Mouse (Mus musculus) hindbrain, postnatal 0 days (tissue): ENCODE results near the gene Akr7a5. TPM values are rescaled to one million over a fixed set of nuclear protein-coding genes. Genes with fewer than 3 reads are reported as not detected.
A peak's percentile ranks its signal among the peaks of the same experiment; 100 is the strongest.

ENCODE experiments used
- ATAC-seq: fragments of 200-750 bp; cut with Nextera tagmentation; 2 replicates; pipeline ENCODE4 v1.8.0; 2017; ENCODE audit warnings: mild to moderate bottlenecking, moderate TSS enrichment, moderate library complexity
- DNase-seq: peaks from one replicate; pipeline ENCODE4 v3.0.0-alpha.2; 2015; ENCODE audit warnings: low spot score
- H3K27ac ChIP-seq: fragments of 300-500 bp; sonication (generic); 2 replicates; pipeline ENCODE4 v1.5.1; 2014; ENCODE audit warnings: mild to moderate bottlenecking
- H3K27me3 ChIP-seq: fragments of 300-500 bp; sonication (generic); 2 replicates; pipeline ENCODE4 v1.6.1; 2014; ENCODE audit warnings: low read length, mixed read lengths; ENCODE audit not compliant: insufficient read depth
- H3K36me3 ChIP-seq: fragments of 300-500 bp; sonication (generic); 2 replicates; pipeline ENCODE4 v1.6.1; 2014; ENCODE audit warnings: low read length, mixed read lengths; ENCODE audit not compliant: insufficient read depth
- H3K4me1 ChIP-seq: fragments of 300-500 bp; sonication (generic); 2 replicates; pipeline ENCODE4 v1.6.1; 2014; ENCODE audit warnings: antibody characterized with exemption, low read length, mixed read lengths; ENCODE audit not compliant: insufficient read depth
- H3K4me2 ChIP-seq: fragments of 300-500 bp; sonication (generic); 2 replicates; pipeline ENCODE4 v1.6.1; 2014; ENCODE audit warnings: low read depth, mild to moderate bottlenecking, low read length, moderate library complexity, mixed read lengths
- H3K4me3 ChIP-seq: fragments of 300-500 bp; sonication (generic); 2 replicates; pipeline ENCODE4 v1.5.1; 2014; ENCODE audit warnings: low read length
- H3K9ac ChIP-seq: fragments of 300-500 bp; sonication (generic); replicated peaks from 2 replicates; pipeline ENCODE4 v1.6.1; 2014; ENCODE audit warnings: mild to moderate bottlenecking, low read length, moderate library complexity, mixed read lengths
- H3K9me3 ChIP-seq: fragments of 300-500 bp; sonication (generic); 2 replicates; pipeline ENCODE4 v1.6.1; 2016; ENCODE audit warnings: low read length, mixed read lengths
- CTCF ChIP-seq: IDR thresholded peaks from 2 replicates; pipeline ENCODE4 v1.5.1; 2016; ENCODE audit warnings: antibody characterized with exemption, control low read depth, low read depth
- WGBS: fragments of 180-500 bp; shearing (Covaris S2); extraction: QIAGEN DNeasy Blood & Tissue Kit; methylation state at CpG from one replicate; pipeline ENCODE4 v1.1.7; 2014; 5-methylcytosine and 5-hydroxymethylcytosine counted together
- polyA plus RNA-seq: library from polyadenylated mRNA; unstranded; fragments of >200 nt; fragmentation: Nextera tagmentation; extraction: Ambion mirVana; gene quantifications from 2 replicates; pipeline ENCODE4 v1.2.1, GENCODE M21; 2015
- total RNA-seq: library from RNA; depleted of rRNA; stranded (reverse); fragments of >200 nt; gene quantifications from 2 replicates; pipeline ENCODE4 v1.2.3, GENCODE M21; 2014

Gene Akr7a5
- total and polyA plus RNA-seq, 2 experiments from 2014 or later, result 58.5 to 67.6 TPM

DNA sequence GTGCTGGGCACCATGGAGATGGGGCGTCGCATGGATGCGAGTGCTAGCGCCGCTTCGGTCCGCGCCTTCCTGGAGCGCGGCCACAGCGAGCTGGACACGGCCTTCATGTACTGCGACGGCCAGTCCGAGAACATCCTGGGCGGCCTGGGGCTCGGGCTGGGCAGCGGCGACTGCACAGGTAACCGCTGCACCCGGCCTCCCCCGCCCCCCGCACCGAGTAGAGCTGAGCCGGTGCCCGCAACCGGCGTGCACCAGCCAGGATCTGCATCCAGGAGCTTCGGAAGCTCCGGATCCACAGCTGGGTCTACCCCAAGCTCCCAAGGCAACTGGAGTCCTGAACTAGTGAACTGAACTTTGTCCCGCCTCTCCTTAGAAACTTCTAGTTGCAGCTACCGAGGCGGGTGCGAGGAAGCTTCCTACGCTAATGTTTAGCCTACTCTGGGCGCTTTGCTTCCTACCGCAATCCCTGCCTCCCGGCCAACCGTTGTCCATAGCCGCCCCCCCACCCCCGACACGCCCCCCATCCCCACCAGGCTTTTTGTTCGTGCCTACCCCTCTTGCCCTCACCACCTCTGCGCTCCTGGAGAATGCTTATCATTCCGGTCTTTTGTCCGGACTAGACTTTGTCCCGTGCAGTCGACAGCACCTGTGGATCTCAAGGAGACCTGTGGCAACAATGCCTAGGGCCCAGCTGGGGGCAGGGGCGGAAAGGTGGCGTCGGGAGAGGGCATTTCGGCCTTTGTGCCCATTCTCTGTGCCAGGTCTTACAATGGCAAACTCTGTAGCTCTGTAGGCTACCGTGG, 556 bp downstream of the Akr7a5 start:
- TF ChIP-seq CTCF, result no peak
- H3K4me2 ChIP-seq, result peak overlapping the region; percentile 97
- under 1% methylated on average over 51 of the region's 53 CpGs for WGBS
- peak overlapping the region; percentile 88 for H3K4me3 ChIP-seq
- H3K36me3 ChIP-seq, result peaks cover 19% of the 10 kb centered on the region
- H3K9ac ChIP-seq, result peak overlapping the region; percentile 80
- DNase-seq, result peak; percentile 23
- peaks cover 15% of the 10 kb centered on the region for H3K4me1 ChIP-seq
- peak; percentile 72 for ATAC-seq
- no peaks in the 10 kb centered on the region for H3K27me3 ChIP-seq
- peak overlapping the region; percentile 80 for H3K27ac ChIP-seq
- H3K9me3 ChIP-seq, result no peaks in the 10 kb centered on the region

DNA sequence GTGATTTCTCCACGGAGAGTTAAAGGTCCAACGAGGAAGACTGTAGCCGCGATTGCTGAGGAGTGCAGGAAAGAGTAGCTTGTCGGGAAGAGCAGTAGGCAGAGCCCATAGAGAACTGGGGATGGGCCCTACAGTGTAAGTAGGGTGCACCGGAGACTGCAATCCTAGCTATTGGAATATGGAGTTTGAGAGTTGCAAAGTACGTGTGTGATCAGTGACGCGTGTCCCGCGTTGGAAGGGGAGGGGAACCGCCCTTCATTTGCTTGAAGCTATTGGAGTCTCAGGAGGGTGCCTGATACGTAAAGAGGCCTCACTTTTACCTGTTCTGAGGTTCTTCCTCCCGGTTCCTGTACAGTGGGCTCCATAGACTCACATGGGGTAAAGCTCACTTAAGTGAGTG, 1.2 kb downstream of the Akr7a5 start:
- Histone ChIP-seq H3K4me2 (peak overlapping the region; percentile 97), H3K27ac (no peak overlapping the region), H3K27me3 (no peaks in the 10 kb centered on the region), H3K4me3 (peak overlapping the region; percentile 88), H3K9me3 (no peaks in the 10 kb centered on the region), H3K4me1 (peaks cover 15% of the 10 kb centered on the region), H3K9ac (peak overlapping the region; percentile 80), H3K36me3 (peaks cover 19% of the 10 kb centered on the region)
- no peak for DNase-seq
- ATAC-seq, result no peak
- TF ChIP-seq CTCF, result no peak
- WGBS, result 18% methylated on average over 14 of the region's 14 CpGs

DNA sequence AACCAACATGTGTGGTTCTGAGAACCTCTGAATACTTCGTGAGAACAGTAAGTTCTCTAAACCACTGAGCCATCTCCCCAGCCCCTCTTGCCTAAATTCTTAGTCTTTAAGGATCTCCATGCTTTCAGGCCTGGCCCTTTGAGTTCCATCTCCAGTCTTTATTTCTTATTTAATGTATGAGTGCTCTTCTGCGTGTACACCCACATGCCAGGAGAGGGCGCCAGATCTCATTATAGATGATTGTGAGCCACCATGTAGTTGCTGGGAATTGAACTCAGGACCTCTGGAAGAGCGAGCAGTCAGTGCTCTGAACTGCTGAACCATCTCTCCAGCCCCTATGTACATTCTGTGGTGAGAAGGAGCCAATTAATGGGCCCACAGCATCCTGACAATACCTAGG, 2.1 kb downstream of the Akr7a5 start:
- Histone ChIP-seq H3K27me3 (no peaks in the 10 kb centered on the region), H3K9ac (no peak overlapping the region), H3K4me1 (peaks cover 15% of the 10 kb centered on the region), H3K4me3 (no peak overlapping the region), H3K9me3 (no peaks in the 10 kb centered on the region), H3K27ac (no peak overlapping the region), H3K36me3 (peaks cover 25% of the 10 kb centered on the region), H3K4me2 (no peak overlapping the region)
- ATAC-seq (no peak), DNase-seq (peak; percentile 53)
- WGBS, result 60% methylated on average over 4 of the region's 4 CpGs
- TF ChIP-seq CTCF, result peak; percentile 53

DNA sequence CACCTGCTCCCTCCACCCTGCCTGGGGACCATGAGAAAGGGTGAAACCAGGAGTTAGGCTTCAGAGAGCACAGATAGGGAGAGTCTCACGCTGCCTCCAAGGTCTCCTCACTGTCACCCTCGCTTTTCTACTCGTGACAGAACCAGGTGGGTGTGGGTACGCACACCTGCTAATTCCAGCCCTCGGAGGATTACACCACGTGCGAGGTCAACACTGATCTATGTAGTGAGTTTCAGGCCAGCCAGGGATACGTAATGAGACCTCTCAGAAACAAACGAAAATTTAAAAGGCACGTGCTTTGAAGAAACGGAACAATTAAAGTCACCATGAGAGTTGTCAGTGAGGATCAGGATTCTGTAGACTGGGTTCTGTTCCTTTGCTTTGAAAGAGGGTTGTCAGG, 7.9 kb downstream of the Akr7a5 start:
- Histone ChIP-seq H3K4me1 (no peaks in the 10 kb centered on the region), H3K27ac (no peak overlapping the region), H3K4me3 (no peak overlapping the region), H3K9ac (no peak overlapping the region), H3K27me3 (no peaks in the 10 kb centered on the region), H3K4me2 (no peak overlapping the region), H3K36me3 (peaks cover 37% of the 10 kb centered on the region), H3K9me3 (no peaks in the 10 kb centered on the region)
- 92% methylated on average over 11 of the region's 11 CpGs for WGBS
- ATAC-seq (no peak), DNase-seq (no peak)
- no peak for TF ChIP-seq CTCF

DNA sequence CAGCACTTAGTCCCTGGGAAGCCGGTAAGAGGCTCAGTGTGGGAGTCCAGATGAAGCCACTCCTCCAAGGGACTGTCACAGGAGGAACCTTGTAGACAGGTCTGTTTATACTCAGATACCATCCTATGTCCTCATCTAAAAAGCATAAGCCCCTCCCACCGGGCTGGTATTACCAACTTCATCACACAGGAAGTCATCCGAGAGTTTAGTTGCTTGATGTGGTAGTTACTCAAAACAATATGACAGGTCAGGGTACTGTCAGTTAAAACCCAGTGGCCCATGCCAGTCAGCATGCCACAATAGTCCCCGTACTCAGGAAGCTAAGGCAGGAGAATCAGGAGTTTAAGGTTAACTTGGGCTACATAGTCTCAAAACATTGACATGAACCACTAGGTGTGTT, 9.2 kb downstream of the Akr7a5 start:
- no peak overlapping the region for H3K4me2 ChIP-seq
- H3K27me3 ChIP-seq, result no peaks in the 10 kb centered on the region
- no peak overlapping the region for H3K27ac ChIP-seq
- H3K9me3 ChIP-seq, result no peaks in the 10 kb centered on the region
- 90% methylated on average over 4 of the region's 4 CpGs for WGBS
- no peak overlapping the region for H3K9ac ChIP-seq
- no peaks in the 10 kb centered on the region for H3K4me1 ChIP-seq
- no peak overlapping the region for H3K4me3 ChIP-seq
- H3K36me3 ChIP-seq, result peaks cover 29% of the 10 kb centered on the region
- TF ChIP-seq CTCF, result no peak
- DNase-seq (no peak), ATAC-seq (no peak)

DNA sequence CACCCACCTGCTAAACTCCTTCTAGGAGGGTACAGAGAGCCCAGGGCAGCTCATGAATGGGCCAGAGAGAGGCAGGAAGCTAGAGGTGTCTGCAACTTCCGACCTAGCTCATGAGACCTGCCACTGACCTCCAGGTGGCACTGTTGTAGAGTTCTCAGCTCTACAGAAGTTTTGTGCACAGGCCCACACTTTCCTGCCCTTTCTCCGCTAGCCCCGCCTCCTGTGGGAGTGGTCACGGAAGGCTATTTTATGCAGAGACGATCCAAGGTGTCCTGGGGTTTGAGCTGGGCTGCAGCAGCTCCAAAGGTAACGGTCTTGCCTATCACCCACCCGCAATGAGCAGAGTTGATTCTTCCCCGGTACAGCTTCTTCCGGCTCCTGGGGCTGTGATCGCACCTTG, 20.1 kb downstream of the Akr7a5 start:
- Histone ChIP-seq H3K9ac (no peak overlapping the region), H3K36me3 (no peaks in the 10 kb centered on the region), H3K4me1 (no peaks in the 10 kb centered on the region), H3K27ac (no peak overlapping the region), H3K4me3 (no peak overlapping the region), H3K9me3 (no peaks in the 10 kb centered on the region), H3K4me2 (0 out of 2 replicates have a peak overlapping the region, but pooled peaks have one; percentile 19), H3K27me3 (no peaks in the 10 kb centered on the region)
- TF ChIP-seq CTCF, result peak; percentile 69
- peak; percentile 79 for DNase-seq
- ATAC-seq, result peak; percentile 75
- WGBS, result 13% methylated on average over 10 of the region's 10 CpGs

DNA sequence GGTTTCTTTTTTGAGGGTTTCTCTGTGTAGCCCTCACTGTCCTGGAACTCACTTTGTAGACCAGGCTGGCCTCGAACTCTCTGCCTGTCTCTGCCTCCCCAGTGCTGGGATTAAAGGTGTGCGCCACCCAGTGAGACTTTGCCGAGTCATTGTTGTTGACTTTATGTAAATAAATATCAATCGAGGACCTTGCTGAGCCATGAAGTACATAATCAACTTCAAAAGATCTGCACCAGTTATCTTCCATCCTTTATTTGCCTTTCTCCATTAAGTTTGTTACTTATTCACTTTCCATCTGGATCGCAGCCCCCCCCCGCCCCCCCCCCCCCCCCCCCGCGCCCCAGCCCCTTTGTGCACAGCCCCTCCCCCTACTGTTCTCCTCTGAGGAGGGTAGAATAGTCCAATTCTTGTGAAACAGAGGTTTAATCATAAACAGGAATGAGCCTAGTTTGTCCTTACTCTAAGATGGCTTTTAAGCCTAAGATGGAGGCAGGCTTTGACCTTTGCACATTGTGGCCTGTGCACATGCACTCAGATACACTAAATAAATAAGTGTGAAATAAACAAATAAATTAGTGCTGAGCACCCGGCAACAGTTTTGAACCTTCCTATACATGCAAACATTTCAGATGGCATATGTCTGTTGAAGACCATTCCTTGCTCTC, 24.2 kb downstream of the Akr7a5 start:
- H3K4me3 ChIP-seq, result no peak overlapping the region
- no peaks in the 10 kb centered on the region for H3K27me3 ChIP-seq
- TF ChIP-seq CTCF, result no peak
- no peaks in the 10 kb centered on the region for H3K36me3 ChIP-seq
- no peak overlapping the region for H3K27ac ChIP-seq
- no peak overlapping the region for H3K4me2 ChIP-seq
- ATAC-seq, result no peak
- 66% methylated on average over 7 of the region's 9 CpGs for WGBS
- no peaks in the 10 kb centered on the region for H3K9me3 ChIP-seq
- H3K4me1 ChIP-seq, result no peaks in the 10 kb centered on the region
- no peak overlapping the region for H3K9ac ChIP-seq
- DNase-seq, result no peak
